Mouse (Mus musculus) hindbrain, embryonic 14.5 days (tissue): ENCODE measurements around the gene Casc3. TPM values are rescaled to one million over a fixed set of nuclear protein-coding genes. Genes with fewer than 3 reads are reported as not detected.
"Not testable (repeated sequence)": the region's sequence is repeated elsewhere in the genome, so short reads cannot be mapped to it uniquely, and the experiment has no call there.

ENCODE experiments used
- ATAC-seq: fragments of 200-750 bp; cut with Nextera tagmentation; 2 replicates; pipeline ENCODE4 v1.8.0; 2017; ENCODE audit warnings: moderate number of reproducible peaks, mild to moderate bottlenecking, moderate TSS enrichment, moderate library complexity; ENCODE audit not compliant: low FRiP score
- DNase-seq: peaks from one replicate; pipeline ENCODE4 v3.0.0-alpha.2; 2015; ENCODE audit warnings: low spot score
- H3K27ac ChIP-seq: fragments of 300-500 bp; sonication (generic); 2 replicates; pipeline ENCODE4 v1.5.1; 2014; ENCODE audit warnings: mild to moderate bottlenecking, moderate library complexity
- H3K27me3 ChIP-seq: fragments of 300-500 bp; sonication (generic); 2 replicates; pipeline ENCODE4 v1.6.1; 2014; ENCODE audit warnings: mild to moderate bottlenecking, low read length, mixed read lengths; ENCODE audit not compliant: control insufficient read depth, insufficient read depth
- H3K36me3 ChIP-seq: fragments of 300-500 bp; sonication (generic); replicated peaks from 2 replicates; pipeline ENCODE4 v1.6.1; 2014; ENCODE audit not compliant: control insufficient read depth, insufficient read depth
- H3K4me1 ChIP-seq: fragments of 300-500 bp; sonication (generic); replicated peaks from 2 replicates; pipeline ENCODE4 v1.6.1; 2014; ENCODE audit warnings: antibody characterized with exemption, low read length, mixed read lengths; ENCODE audit not compliant: control insufficient read depth, insufficient read depth
- H3K4me2 ChIP-seq: fragments of 300-500 bp; sonication (generic); replicated peaks from 2 replicates; pipeline ENCODE4 v1.6.1; 2014; ENCODE audit warnings: mild to moderate bottlenecking, moderate library complexity
- H3K4me3 ChIP-seq: fragments of 300-500 bp; sonication (generic); replicated peaks from 2 replicates; pipeline ENCODE4 v1.5.1; 2014; ENCODE audit warnings: mild to moderate bottlenecking, low read length
- H3K9ac ChIP-seq: fragments of 300-500 bp; sonication (generic); 2 replicates; pipeline ENCODE4 v1.6.1; 2014
- H3K9me3 ChIP-seq: fragments of 300-500 bp; sonication (generic); 2 replicates; pipeline ENCODE4 v1.6.1; 2016; ENCODE audit warnings: low read length; ENCODE audit not compliant: control insufficient read depth
- WGBS: fragments of 180-500 bp; shearing (Covaris S2); extraction: QIAGEN DNeasy Blood & Tissue Kit; methylation state at CpG from one replicate; pipeline ENCODE4 v1.1.7; 2014; 5-methylcytosine and 5-hydroxymethylcytosine counted together
- polyA plus RNA-seq: library from polyadenylated mRNA; unstranded; fragments of >200 nt; fragmentation: Nextera tagmentation; extraction: Ambion mirVana; gene quantifications from 2 replicates; pipeline ENCODE4 v1.2.1, GENCODE M21; 2014

Gene Casc3
- polyA plus RNA-seq, 1 experiment from 2014 or later, result 49.3 TPM

- Histone ChIP-seq H3K4me2 (no peak overlapping the region), H3K4me3 (no peak overlapping the region), H3K9ac (no peak overlapping the region), H3K4me1 (no peaks in the 10 kb centered on the region), H3K27me3 (no peaks in the 10 kb centered on the region), H3K36me3 (peaks cover 97% of the 10 kb centered on the region), H3K9me3 (no peaks in the 10 kb centered on the region), H3K27ac (no peak overlapping the region)
- no peak for DNase-seq
- 93% methylated on average over 5 of the region's 5 CpGs for WGBS
- no peak for ATAC-seq
Observed at GRCm38 (mm10) chr11:98820968-98821367, 16.3 kb downstream of the Casc3 start.

DNA sequence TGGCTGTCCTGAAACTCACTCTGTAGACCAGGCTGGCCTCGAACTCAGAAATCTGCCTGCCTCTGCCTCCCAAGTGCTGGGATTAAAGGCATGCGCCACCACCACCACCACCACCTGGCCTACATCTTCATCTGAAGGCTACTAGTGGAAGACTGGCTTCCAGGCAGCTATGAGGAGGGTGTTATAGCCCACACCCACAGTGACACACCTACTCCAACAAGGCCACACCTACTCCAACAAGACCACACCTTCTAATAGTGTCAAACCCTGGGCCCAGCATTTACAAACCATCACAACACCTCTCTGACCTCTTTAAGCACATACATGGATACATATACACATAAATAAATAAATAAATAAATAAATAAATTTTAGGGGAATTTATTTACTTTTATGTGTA, 21.4 kb downstream of the Casc3 start:
- WGBS, result 96% methylated on average over 2 of the region's 2 CpGs
- H3K4me2 ChIP-seq, ATAC-seq, H3K27me3 ChIP-seq, H3K4me1 ChIP-seq, DNase-seq, H3K4me3 ChIP-seq, H3K9me3 ChIP-seq, H3K9ac ChIP-seq, H3K27ac ChIP-seq: not testable (repeated sequence)
- H3K36me3 ChIP-seq, result peaks cover 97% of the 10 kb centered on the region

- Histone ChIP-seq H3K36me3 (peaks cover 97% of the 10 kb centered on the region), H3K9me3 (no peaks in the 10 kb centered on the region), H3K27ac (no peak overlapping the region), H3K9ac (no peak overlapping the region), H3K4me1 (no peaks in the 10 kb centered on the region), H3K4me2 (no peak overlapping the region), H3K4me3 (no peak overlapping the region), H3K27me3 (no peaks in the 10 kb centered on the region)
- DNase-seq (no peak), ATAC-seq (no peak)
- WGBS, result 91% methylated on average over 2 of the region's 2 CpGs
Observed at GRCm38 (mm10) chr11:98827877-98828276, 23.2 kb downstream of the Casc3 start.

DNA sequence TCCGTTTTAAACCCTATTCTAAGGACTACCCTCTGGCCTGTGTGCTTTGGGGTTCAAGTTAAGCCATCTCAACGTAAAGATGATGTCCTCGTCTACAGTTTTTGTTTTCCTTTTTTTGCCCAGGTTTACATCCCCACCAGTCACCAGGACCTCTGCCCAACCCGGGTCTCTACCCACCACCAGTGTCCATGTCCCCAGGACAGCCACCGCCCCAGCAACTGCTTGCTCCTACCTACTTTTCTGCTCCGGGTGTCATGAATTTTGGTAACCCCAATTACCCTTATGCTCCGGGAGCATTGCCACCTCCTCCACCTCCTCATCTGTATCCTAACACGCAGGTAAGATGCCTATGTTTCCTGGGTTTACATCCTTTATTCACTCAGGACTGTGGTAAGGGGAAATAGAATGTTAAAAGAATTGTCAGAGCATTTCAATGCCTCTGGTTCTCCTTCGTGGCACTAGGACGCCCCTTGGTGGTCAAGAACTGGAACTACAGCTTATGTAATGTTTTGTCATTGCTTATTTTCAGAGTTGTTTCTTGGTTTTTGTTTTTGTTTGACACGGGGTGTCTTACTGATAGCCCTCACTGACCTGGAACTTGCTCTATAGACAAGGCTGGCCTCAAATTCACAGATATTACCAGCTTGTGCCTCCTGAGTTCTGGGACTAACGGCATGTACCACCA, 24.5 kb downstream of the Casc3 start:
- DNase-seq (no peak), ATAC-seq (no peak)
- no peak overlapping the region for H3K4me2 ChIP-seq
- H3K4me3 ChIP-seq, result no peak overlapping the region
- no peaks in the 10 kb centered on the region for H3K9me3 ChIP-seq
- no peak overlapping the region for H3K27ac ChIP-seq
- no peaks in the 10 kb centered on the region for H3K4me1 ChIP-seq
- no peaks in the 10 kb centered on the region for H3K27me3 ChIP-seq
- peaks cover 97% of the 10 kb centered on the region for H3K36me3 ChIP-seq
- H3K9ac ChIP-seq, result no peak overlapping the region
- WGBS, result 76% methylated on average over 12 of the region's 12 CpGs

DNA sequence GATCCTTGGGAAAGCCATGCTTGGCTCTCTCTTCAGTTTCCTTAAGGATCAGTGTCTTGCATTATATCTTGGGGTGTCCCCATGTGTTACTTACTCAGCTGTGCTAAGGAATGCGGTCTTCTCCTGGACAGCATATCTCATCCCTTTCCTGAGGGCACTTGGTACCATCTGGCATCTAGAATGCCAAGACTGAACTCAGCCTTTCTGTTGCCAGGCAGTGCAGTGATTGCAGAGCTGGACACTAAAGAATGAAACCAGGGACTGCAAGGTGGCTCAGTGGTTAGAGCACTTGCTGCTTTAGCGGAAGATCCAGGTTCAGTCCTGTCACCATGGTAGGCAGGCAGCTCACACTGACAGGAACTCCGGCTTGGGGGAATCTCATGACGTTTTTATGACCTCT, 25.2 kb downstream of the Casc3 start:
- Histone ChIP-seq H3K9ac (no peak overlapping the region), H3K27me3 (no peaks in the 10 kb centered on the region), H3K36me3 (peaks cover 97% of the 10 kb centered on the region), H3K9me3 (no peaks in the 10 kb centered on the region), H3K4me3 (no peak overlapping the region), H3K27ac (no peak overlapping the region), H3K4me2 (no peak overlapping the region), H3K4me1 (no peaks in the 10 kb centered on the region)
- 79% methylated on average over 4 of the region's 4 CpGs for WGBS
- no peak for DNase-seq
- no peak for ATAC-seq

- no peak for DNase-seq
- Histone ChIP-seq H3K4me3 (no peak overlapping the region), H3K4me1 (peaks cover 23% of the 10 kb centered on the region), H3K4me2 (no peak overlapping the region), H3K9ac (no peak overlapping the region), H3K36me3 (peaks cover 47% of the 10 kb centered on the region), H3K27me3 (no peaks in the 10 kb centered on the region; the same call in 1 of the 2 replicates), H3K27ac (no peak overlapping the region), H3K9me3 (no peaks in the 10 kb centered on the region)
- ATAC-seq, result no peak
- WGBS, result 40% methylated on average over 5 of the region's 5 CpGs
Observed at GRCm38 (mm10) chr11:98835296-98835695, 30.6 kb downstream of the Casc3 start.

DNA sequence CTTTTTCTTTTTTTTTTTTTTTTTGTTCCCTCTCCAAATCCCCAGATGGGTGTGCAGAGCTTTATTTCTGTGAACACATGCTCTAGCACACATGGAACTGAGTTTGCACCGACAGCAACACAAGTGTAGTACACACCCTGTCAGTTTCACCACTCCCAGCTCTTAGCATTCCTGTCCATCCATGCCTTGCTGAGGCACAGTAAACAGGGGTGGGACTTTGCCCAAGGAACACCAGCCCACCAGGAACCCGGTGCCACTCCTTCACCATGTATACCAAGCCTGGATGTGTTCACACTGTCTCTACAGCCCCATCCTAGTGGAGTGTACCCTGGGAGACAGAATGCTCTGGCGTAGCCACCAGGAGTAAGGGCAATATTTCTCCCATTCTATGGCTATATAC, 31.0 kb downstream of the Casc3 start:
- Histone ChIP-seq H3K9me3 (no peaks in the 10 kb centered on the region), H3K4me2 (no peak overlapping the region), H3K36me3 (peaks cover 43% of the 10 kb centered on the region), H3K4me1 (peaks cover 23% of the 10 kb centered on the region), H3K27ac (no peak overlapping the region), H3K27me3 (no peaks in the 10 kb centered on the region; the same call in 1 of the 2 replicates), H3K4me3 (no peak overlapping the region), H3K9ac (no peak overlapping the region)
- ATAC-seq (no peak), DNase-seq (no peak)
- 70% methylated on average over 3 of the region's 3 CpGs for WGBS

DNA sequence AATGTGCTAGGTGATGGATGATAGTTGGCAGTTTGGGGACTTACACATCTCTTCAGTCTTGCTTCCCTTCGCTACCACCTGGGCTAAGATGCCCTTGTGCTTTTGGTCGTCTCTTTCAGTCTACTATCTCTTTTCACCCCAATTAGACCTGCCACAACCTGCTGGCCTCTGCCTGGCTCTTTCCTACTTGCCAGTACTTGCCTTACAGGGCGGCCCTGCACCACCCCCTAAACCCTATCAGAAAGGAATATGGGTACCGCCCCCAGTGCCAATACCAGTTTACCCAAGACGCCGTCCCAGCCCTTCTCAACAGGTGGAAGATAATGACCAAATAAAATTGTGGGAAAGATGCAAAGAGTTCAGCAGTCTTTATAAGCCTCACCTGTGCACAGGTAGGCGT, 31.4 kb downstream of the Casc3 start:
- peak; percentile 25; the same call in 1 of the 2 replicates for ATAC-seq
- Histone ChIP-seq H3K4me2 (peak overlapping the region; percentile 97), H3K27me3 (no peaks in the 10 kb centered on the region; the same call in 1 of the 2 replicates), H3K36me3 (peaks cover 39% of the 10 kb centered on the region), H3K9ac (no peak overlapping the region), H3K9me3 (no peaks in the 10 kb centered on the region), H3K4me3 (peak overlapping the region; percentile 82), H3K27ac (no peak overlapping the region), H3K4me1 (peaks cover 23% of the 10 kb centered on the region)
- DNase-seq, result no peak
- 24% methylated on average over 7 of the region's 7 CpGs for WGBS

GRCm38 (mm10) chr11:98836651-98837141, 32.0 kb downstream of the Casc3 start, which contains the start of gene Rapgefl1:
Gene Rapgefl1, plus strand, starts transcription at chr11:98836785.
- DNase-seq (peak; percentile 75), ATAC-seq (peak; percentile 89)
- peak within 1 kb of the TSS; percentile 82 for H3K4me3 ChIP-seq
- H3K4me2 ChIP-seq, result peak within 1 kb of the TSS; percentile 97
- H3K9me3 ChIP-seq, result no peaks in the 10 kb centered on the region
- H3K27ac ChIP-seq, result peak within 1 kb of the TSS; percentile 65
- no peaks in the 10 kb centered on the region; the same call in 1 of the 2 replicates for H3K27me3 ChIP-seq
- peaks cover 33% of the 10 kb centered on the region for H3K36me3 ChIP-seq
- H3K9ac ChIP-seq, result peak within 1 kb of the TSS; percentile 76
- WGBS, result under 1% methylated on average over 34 of the region's 48 CpGs
- peaks cover 23% of the 10 kb centered on the region for H3K4me1 ChIP-seq
